Mouse (Mus musculus) neural tube, embryonic 11.5 days (tissue): ENCODE measurements around the gene Itk. TPM values are rescaled to one million over a fixed set of nuclear protein-coding genes. Genes with fewer than 3 reads are reported as not detected.
A peak's percentile ranks its signal among the peaks of the same experiment; 100 is the strongest.

Source experiments
- ATAC-seq: fragments of 200-750 bp; cut with Nextera tagmentation; 2 replicates; pipeline ENCODE4 v1.8.0; 2017; ENCODE audit warnings: moderate number of reproducible peaks, mild to moderate bottlenecking, moderate TSS enrichment, moderate library complexity; ENCODE audit not compliant: insufficient read depth, low FRiP score, low TSS enrichment
- DNase-seq: peaks from one replicate; pipeline ENCODE4 v3.0.0-alpha.2; 2015; ENCODE audit warnings: low spot score
- H3K27ac ChIP-seq: fragments of 300-500 bp; sonication (generic); 2 replicates; pipeline ENCODE4 v1.5.1; 2014; ENCODE audit warnings: low read depth, mild to moderate bottlenecking, low read length
- H3K27me3 ChIP-seq: fragments of 300-500 bp; sonication (generic); 2 replicates; pipeline ENCODE4 v1.6.1; 2014; ENCODE audit warnings: mild to moderate bottlenecking, low read length, mixed read lengths; ENCODE audit not compliant: control insufficient read depth, insufficient read depth
- H3K36me3 ChIP-seq: fragments of 300-500 bp; sonication (generic); 2 replicates; pipeline ENCODE4 v1.6.1; 2014; ENCODE audit warnings: mild to moderate bottlenecking, low read length, moderate library complexity, mixed read lengths; ENCODE audit not compliant: control insufficient read depth, insufficient read depth
- H3K4me1 ChIP-seq: fragments of 300-500 bp; sonication (generic); 2 replicates; pipeline ENCODE4 v1.6.1; 2014; ENCODE audit warnings: low read length, mixed read lengths; ENCODE audit not compliant: control insufficient read depth, insufficient read depth
- H3K4me2 ChIP-seq: fragments of 300-500 bp; sonication (generic); 2 replicates; pipeline ENCODE4 v1.6.1; 2014; ENCODE audit warnings: low read depth, mild to moderate bottlenecking, moderate library complexity
- H3K4me3 ChIP-seq: fragments of 300-500 bp; sonication (generic); 2 replicates; pipeline ENCODE4 v1.5.1; 2014; ENCODE audit warnings: low read depth, low read length
- H3K9ac ChIP-seq: fragments of 300-500 bp; sonication (generic); 2 replicates; pipeline ENCODE4 v1.6.1; 2014; ENCODE audit warnings: mild to moderate bottlenecking, low read length
- H3K9me3 ChIP-seq: fragments of 300-500 bp; sonication (generic); 2 replicates; pipeline ENCODE4 v1.6.1; 2016; ENCODE audit warnings: low read length; ENCODE audit not compliant: control insufficient read depth
- WGBS: fragments of 180-500 bp; shearing (Covaris S2); extraction: QIAGEN DNeasy Blood & Tissue Kit; methylation state at CpG from one replicate; pipeline ENCODE4 v1.1.7; 2014; 5-methylcytosine and 5-hydroxymethylcytosine counted together
- polyA plus RNA-seq: library from polyadenylated mRNA; unstranded; fragments of >200 nt; fragmentation: Nextera tagmentation; extraction: Ambion mirVana; gene quantifications from 2 replicates; pipeline ENCODE4 v1.2.1, GENCODE M21; 2014

Itk gene
- polyA plus RNA-seq, 1 experiment from 2014 or later, result not detected

DNA sequence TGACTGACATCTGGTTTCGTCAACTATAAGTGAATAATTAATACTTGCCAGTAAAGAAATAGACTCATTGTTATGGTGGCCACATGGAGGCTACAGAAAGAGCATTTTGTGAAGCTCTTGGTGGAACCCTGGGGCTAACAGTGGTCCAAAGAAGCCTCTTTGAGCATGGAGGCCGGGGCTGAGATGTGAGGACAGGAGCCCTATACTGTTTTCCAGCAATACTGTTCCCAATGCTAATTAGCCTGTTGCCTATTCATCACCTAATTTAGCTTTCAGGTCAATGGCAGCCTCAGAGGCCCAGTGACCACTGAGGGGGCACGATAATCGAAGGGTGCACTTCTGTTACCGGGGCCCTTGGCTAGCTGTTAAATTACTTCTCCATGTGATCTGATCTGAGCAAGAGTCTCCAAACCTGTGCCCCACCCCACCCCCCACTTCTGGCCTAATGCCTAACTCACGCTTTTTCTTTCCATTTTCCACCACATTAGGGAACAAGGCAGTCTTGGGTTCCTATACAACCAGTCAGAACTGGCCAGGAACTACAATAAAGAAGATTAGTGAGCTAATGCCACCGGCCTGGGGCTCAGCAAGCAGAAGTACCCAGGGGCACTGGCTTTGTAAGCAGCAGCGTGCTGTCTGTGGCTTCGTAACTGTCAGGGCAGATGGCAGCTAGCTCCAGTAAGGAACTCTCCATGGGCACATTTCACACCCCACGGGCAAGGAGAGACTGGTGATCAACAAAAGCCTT lies 79.3 kb downstream of the Itk start:
- DNase-seq, result peak; percentile 59
- ATAC-seq, result peak; percentile 48; the same call in 1 of the 2 replicates

GRCm38 (mm10) chr11:46309111-46309741 lies 80.1 kb downstream of the Itk start:
- peak; percentile 40 for DNase-seq
- no peak overlapping the region for H3K4me3 ChIP-seq

More for the DNA sequence above, 79.3 kb downstream of the Itk start:
- Histone ChIP-seq H3K4me1 (peaks cover 14% of the 10 kb centered on the region), H3K9me3 (no peaks in the 10 kb centered on the region), H3K27me3 (no peaks in the 10 kb centered on the region), H3K27ac (peak overlapping the region; percentile 53; the same call in 1 of the 2 replicates), H3K36me3 (no peaks in the 10 kb centered on the region), H3K9ac (no peak overlapping the region), H3K4me3 (peak overlapping the region; percentile 8; the same call in 1 of the 2 replicates), H3K4me2 (peak overlapping the region; percentile 93)
- 43% methylated on average over 10 of the region's 10 CpGs for WGBS

DNA sequence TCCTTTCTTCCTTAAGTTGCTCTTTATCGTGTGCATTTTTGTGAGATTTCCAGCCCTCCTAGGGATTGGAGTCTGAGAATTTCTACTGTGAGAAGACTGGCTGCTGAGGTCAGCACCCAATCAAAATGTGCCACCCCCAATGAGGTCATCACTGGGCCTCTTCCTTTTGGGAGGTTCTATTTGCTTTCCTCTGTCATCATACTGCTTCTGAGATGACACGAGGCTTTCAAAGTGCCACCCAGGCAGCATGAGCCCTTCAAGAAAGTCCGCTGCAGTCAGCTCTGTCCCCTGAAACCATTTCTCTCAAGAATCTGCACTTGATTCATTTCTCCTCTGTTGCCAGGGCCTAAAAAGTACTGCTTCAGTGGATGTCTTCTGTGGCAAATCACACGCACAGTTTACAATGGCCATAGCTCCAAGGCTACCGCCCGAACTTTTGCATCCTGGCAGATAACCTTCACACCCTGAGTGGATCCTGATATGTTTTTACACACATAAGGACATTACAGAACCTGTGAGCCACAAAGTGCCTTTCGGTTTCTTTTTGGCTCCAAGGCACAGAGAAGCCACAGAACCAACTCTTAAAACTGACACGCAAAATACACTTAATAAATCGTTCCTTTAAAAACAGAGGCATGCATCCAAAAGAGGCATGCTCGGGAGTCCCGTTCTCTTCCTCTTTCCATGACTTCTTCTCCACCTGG lies 80.9 kb downstream of the Itk start:
- no peak for ATAC-seq
- 93% methylated on average over 11 of the region's 11 CpGs for WGBS
- Histone ChIP-seq H3K27ac (no peak overlapping the region), H3K36me3 (no peaks in the 10 kb centered on the region), H3K4me1 (peaks cover 14% of the 10 kb centered on the region), H3K9ac (no peak overlapping the region), H3K4me2 (no peak overlapping the region), H3K27me3 (no peaks in the 10 kb centered on the region), H3K9me3 (no peaks in the 10 kb centered on the region), H3K4me3 (no peak overlapping the region)
- no peak for DNase-seq

More at GRCm38 (mm10) chr11:46309111-46309741, 80.1 kb downstream of the Itk start:
- Histone ChIP-seq H3K27ac (0 out of 2 replicates have a peak overlapping the region, but pooled peaks have one; percentile 53), H3K4me2 (peak overlapping the region; percentile 93), H3K36me3 (no peaks in the 10 kb centered on the region), H3K9ac (no peak overlapping the region), H3K4me1 (peaks cover 14% of the 10 kb centered on the region), H3K9me3 (no peaks in the 10 kb centered on the region), H3K27me3 (no peaks in the 10 kb centered on the region)
- no peak for ATAC-seq
- WGBS, result 81% methylated on average over 20 of the region's 20 CpGs

- no peak overlapping the region for H3K9ac ChIP-seq
- H3K36me3 ChIP-seq, result no peaks in the 10 kb centered on the region
- no peak overlapping the region for H3K4me2 ChIP-seq
- no peak for ATAC-seq
- WGBS, result 92% methylated on average over 7 of the region's 7 CpGs
- no peak for DNase-seq
- no peak overlapping the region for H3K4me3 ChIP-seq
- peaks cover 14% of the 10 kb centered on the region for H3K4me1 ChIP-seq
- no peaks in the 10 kb centered on the region for H3K27me3 ChIP-seq
- no peak overlapping the region for H3K27ac ChIP-seq
- H3K9me3 ChIP-seq, result no peaks in the 10 kb centered on the region
Observed at GRCm38 (mm10) chr11:46307768-46308167, 81.5 kb downstream of the Itk start.

GRCm38 (mm10) chr11:46306776-46307175 lies 82.5 kb downstream of the Itk start:
- no peaks in the 10 kb centered on the region for H3K9me3 ChIP-seq
- H3K4me3 ChIP-seq, result no peak overlapping the region
- H3K27ac ChIP-seq, result no peak overlapping the region
- ATAC-seq, result no peak
- H3K9ac ChIP-seq, result no peak overlapping the region
- no peaks in the 10 kb centered on the region for H3K36me3 ChIP-seq
- H3K4me1 ChIP-seq, result peaks cover 14% of the 10 kb centered on the region
- 87% methylated on average over 7 of the region's 7 CpGs for WGBS
- DNase-seq, result no peak
- no peak overlapping the region for H3K4me2 ChIP-seq
- no peaks in the 10 kb centered on the region for H3K27me3 ChIP-seq

GRCm38 (mm10) chr11:46305881-46306520 lies 83.3 kb downstream of the Itk start:
- DNase-seq (no peak), ATAC-seq (no peak)
- no peak overlapping the region for H3K4me2 ChIP-seq
- no peaks in the 10 kb centered on the region for H3K27me3 ChIP-seq
- 86% methylated on average over 9 of the region's 9 CpGs for WGBS
- H3K36me3 ChIP-seq, result no peaks in the 10 kb centered on the region
- H3K9me3 ChIP-seq, result no peaks in the 10 kb centered on the region
- H3K27ac ChIP-seq, result no peak overlapping the region
- no peak overlapping the region for H3K9ac ChIP-seq
- H3K4me3 ChIP-seq, result no peak overlapping the region
- peaks cover 11% of the 10 kb centered on the region for H3K4me1 ChIP-seq

DNA sequence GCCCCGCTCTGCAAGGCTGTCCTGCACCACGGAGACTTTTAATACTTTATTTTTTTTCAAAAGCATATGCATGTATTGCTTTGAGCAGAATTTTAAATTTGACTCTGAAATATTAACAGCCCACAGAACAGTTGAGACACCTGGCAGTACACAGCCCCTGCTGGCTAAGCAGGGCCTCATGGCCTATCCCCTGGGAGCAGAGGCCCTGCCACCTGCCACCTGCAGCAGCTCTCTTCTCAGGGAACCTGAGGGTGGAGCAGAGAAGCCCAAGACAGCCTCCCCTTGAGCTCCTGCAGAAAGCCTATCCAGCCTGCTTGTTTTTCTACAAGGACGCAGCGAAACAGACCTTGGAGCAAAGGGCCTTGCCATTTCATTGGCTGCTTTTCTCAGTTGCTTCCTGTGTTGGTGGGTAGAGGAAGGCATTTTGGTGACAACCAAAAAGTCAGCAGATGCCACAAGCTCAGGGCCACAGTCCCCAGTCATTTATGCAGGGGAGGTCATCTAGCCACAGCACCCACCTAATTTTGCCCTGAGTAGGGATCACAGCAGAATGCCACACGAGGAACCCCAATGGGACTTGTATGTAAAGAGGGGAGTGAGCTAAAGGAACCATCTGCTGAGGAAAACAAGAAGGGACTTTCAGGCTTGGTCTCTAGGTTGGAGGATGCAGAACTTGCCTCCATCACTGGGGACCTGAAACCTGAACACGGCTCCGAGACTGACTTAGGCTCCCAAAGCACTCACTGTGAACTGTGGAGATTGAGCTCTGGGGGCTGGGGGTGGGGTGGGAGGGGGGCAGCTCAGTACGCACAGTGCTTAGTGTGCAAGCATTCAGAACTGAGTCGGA lies 84.2 kb downstream of the Itk start:
- WGBS, result 85% methylated on average over 9 of the region's 9 CpGs
- Histone ChIP-seq H3K4me2 (no peak overlapping the region), H3K4me1 (peaks cover 7% of the 10 kb centered on the region), H3K4me3 (no peak overlapping the region), H3K9me3 (no peaks in the 10 kb centered on the region), H3K36me3 (no peaks in the 10 kb centered on the region), H3K27ac (no peak overlapping the region), H3K27me3 (no peaks in the 10 kb centered on the region), H3K9ac (no peak overlapping the region)
- DNase-seq (no peak), ATAC-seq (no peak)

DNA sequence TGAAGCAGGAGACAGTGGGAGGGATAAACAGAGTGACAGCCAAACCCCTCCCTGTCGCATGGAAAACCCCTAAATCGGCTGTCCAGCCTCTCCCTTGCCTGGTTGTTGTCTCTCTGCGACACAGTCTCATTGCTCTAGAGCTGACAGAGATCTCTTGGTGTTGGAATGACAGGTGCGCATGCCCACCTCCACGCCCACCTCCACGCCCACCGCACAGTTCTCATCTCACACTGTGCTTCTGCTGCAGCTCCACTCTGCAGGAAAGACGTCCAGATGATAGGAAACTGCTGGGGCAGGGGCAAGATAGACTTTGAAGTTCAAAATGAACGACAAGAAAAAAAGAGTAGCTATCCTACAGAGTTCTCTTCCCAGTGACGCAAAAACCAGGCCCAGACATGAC lies 85.2 kb downstream of the Itk start:
- no peaks in the 10 kb centered on the region for H3K27me3 ChIP-seq
- H3K27ac ChIP-seq, result no peak overlapping the region
- H3K4me1 ChIP-seq, result no peaks in the 10 kb centered on the region
- H3K36me3 ChIP-seq, result no peaks in the 10 kb centered on the region
- DNase-seq, result no peak
- no peak overlapping the region for H3K4me2 ChIP-seq
- H3K9me3 ChIP-seq, result no peaks in the 10 kb centered on the region
- 77% methylated on average over 10 of the region's 10 CpGs for WGBS
- no peak overlapping the region for H3K9ac ChIP-seq
- no peak for ATAC-seq
- H3K4me3 ChIP-seq, result no peak overlapping the region
